Mouse (Mus musculus): ENCODE measurements around the gene Speer4e.
"Not testable (repeated sequence)": the region's sequence is repeated elsewhere in the genome, so short reads cannot be mapped to it uniquely, and the experiment has no call there.

DNA sequence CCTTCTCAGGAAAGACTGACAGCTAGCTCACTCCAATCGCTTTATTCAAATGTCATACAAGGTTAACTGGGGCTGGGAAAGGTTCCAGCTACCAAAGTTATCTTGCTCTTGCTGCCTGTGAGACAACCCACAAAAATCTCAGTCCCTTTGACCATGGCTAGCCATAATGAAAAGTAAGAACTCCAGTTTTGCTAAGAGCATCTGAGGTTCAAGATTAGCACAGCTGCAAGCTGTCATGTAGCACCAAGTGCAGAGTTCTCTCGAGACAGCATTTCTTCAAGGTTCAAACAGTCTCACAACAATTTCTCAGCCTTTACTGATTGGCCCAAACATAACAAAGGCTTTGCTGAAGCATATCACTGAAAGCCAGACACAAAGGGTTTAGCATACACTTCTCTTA, 52.9 kb downstream of the Speer4e start:
- not testable (repeated sequence) for TF ChIP-seq CTCF, EP300 (IDR thresholded peaks at IDR 0.05; ENCODE audit: low read depth)

Measured in liver, postnatal 0 days (tissue).